Mouse (Mus musculus) midbrain, embryonic 15.5 days (tissue): ENCODE data around the gene Dcaf15. TPM values are rescaled to one million over a fixed set of nuclear protein-coding genes. Genes with fewer than 3 reads are reported as not detected.

Source experiments
- ATAC-seq: fragments of 200-750 bp; cut with Nextera tagmentation; replicated peaks from 2 replicates; pipeline ENCODE4 v1.8.0; 2017; ENCODE audit warnings: moderate TSS enrichment
- H3K27ac ChIP-seq: fragments of 300-500 bp; sonication (generic); 2 replicates; pipeline ENCODE4 v1.5.1; 2015; ENCODE audit warnings: mild to moderate bottlenecking, inconsistent platforms
- H3K27me3 ChIP-seq: fragments of 300-500 bp; sonication (generic); replicated peaks from 2 replicates; pipeline ENCODE4 v1.6.1; 2015; ENCODE audit warnings: inconsistent platforms
- H3K36me3 ChIP-seq: fragments of 300-500 bp; sonication (generic); replicated peaks from 2 replicates; pipeline ENCODE4 v1.6.1; 2015; ENCODE audit warnings: inconsistent platforms
- H3K4me1 ChIP-seq: fragments of 300-500 bp; sonication (generic); 2 replicates; pipeline ENCODE4 v1.6.1; 2015; ENCODE audit warnings: inconsistent platforms
- H3K4me2 ChIP-seq: fragments of 300-500 bp; sonication (generic); 2 replicates; pipeline ENCODE4 v1.6.1; 2015; ENCODE audit warnings: inconsistent platforms, mild to moderate bottlenecking, moderate library complexity
- H3K4me3 ChIP-seq: fragments of 300-500 bp; sonication (generic); 2 replicates; pipeline ENCODE4 v1.5.1; 2015; ENCODE audit warnings: mild to moderate bottlenecking, inconsistent platforms
- H3K9ac ChIP-seq: fragments of 300-500 bp; sonication (generic); 2 replicates; pipeline ENCODE4 v1.6.1; 2015; ENCODE audit warnings: mild to moderate bottlenecking, inconsistent platforms
- H3K9me3 ChIP-seq: fragments of 300-500 bp; sonication (generic); 2 replicates; pipeline ENCODE4 v1.6.1; 2016; ENCODE audit warnings: inconsistent platforms
- WGBS: fragments of 180-500 bp; shearing (Covaris S2); methylation state at CpG from one replicate; pipeline ENCODE4 v1.1.7; 2015; ENCODE audit warnings: mixed read lengths; 5-methylcytosine and 5-hydroxymethylcytosine counted together
- microRNA counts: library from miRNA; unstranded; fragments of <30 nt; microRNA quantifications from one replicate; lab custom pipeline; 2016
- microRNA-seq: library from miRNA; unstranded; fragments of <30 nt; microRNA quantifications from one replicate; pipeline ENCODE4, GENCODE M21; 2016
- polyA plus RNA-seq: library from polyadenylated mRNA; unstranded; fragments of >200 nt; fragmentation: Nextera tagmentation; extraction: Ambion mirVana; gene quantifications from 2 replicates; pipeline ENCODE4 v1.2.1, GENCODE M21; 2015

Dcaf15 gene
- polyA plus RNA-seq, 1 experiment from 2014 or later = 26.3 TPM

DNA sequence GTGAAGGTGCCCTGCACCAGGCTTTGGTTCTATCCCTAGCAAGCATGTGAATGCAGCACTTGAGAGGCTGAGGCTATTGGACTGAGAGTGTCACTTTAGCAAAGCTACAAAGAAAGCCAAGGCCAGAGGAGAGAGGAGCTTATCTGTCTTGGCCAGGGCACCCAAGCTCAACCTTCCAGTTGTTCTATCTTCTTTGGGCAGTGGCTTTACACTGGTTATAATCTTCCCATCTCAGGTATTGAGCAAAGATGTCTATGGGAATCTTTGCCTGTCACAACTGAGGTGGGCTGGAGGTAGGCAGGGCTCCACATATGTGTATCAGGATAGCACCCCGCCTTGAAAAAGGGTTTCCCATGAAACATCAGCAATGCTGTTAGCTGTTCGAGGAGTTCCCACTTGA lies 44.3 kb downstream of the Dcaf15 start:
- Histone ChIP-seq H3K27me3 (no peaks in the 10 kb centered on the region), H3K4me1 (no peaks in the 10 kb centered on the region), H3K4me3 (no peak overlapping the region), H3K9me3 (no peaks in the 10 kb centered on the region), H3K9ac (no peak overlapping the region), H3K27ac (no peak overlapping the region), H3K4me2 (no peak overlapping the region), H3K36me3 (no peaks in the 10 kb centered on the region)
- 81% methylated on average over 2 of the region's 2 CpGs for WGBS
- ATAC-seq = no peak

DNA sequence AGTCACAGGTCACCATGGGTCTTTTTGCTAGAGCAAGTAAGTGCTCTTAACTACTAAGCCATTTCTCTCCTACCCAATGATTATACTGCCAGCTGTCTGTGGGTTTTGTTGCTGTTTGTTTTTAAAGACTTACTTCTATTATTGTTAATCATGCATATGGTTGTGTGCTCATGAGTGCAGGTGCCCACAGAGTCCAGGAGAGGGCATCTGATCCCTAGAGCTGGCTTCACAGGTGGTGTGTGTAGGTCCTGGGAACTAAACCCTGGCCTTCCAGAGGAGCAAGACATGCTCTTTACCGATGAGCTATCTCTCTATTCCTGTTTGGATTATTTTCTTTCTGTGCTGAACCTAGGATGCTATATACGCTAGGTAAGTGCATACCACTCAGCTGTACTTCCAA lies 45.3 kb downstream of the Dcaf15 start:
- no peaks in the 10 kb centered on the region for H3K4me1 ChIP-seq
- no peaks in the 10 kb centered on the region for H3K36me3 ChIP-seq
- no peak overlapping the region for H3K4me2 ChIP-seq
- ATAC-seq = no peak
- H3K27me3 ChIP-seq = no peaks in the 10 kb centered on the region
- H3K9ac ChIP-seq = no peak overlapping the region
- WGBS = 89% methylated on average over 2 of the region's 2 CpGs
- no peak overlapping the region for H3K27ac ChIP-seq
- H3K4me3 ChIP-seq = no peak overlapping the region
- no peaks in the 10 kb centered on the region for H3K9me3 ChIP-seq

DNA sequence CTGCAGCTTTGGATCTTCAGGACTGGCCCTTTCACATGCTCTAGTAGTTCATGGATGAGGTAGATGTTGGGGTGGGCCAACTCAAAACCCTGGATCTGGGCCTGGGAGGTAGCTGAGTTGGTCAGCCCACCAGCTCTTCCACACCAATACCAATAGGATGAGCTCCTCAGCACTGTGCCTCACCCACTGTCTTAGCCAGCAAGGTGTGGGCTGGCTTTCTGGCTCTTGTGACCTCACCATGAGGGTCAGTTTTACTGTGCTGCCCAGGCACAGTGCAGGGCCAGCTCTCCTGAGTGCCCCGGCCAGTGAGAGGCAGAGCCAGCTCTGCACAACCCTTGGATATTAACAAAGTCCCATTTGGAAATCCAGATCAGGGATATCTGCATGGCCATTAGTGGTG lies 46.7 kb downstream of the Dcaf15 start:
- Histone ChIP-seq H3K4me3 (no peak overlapping the region), H3K9me3 (no peaks in the 10 kb centered on the region), H3K4me2 (no peak overlapping the region), H3K36me3 (no peaks in the 10 kb centered on the region), H3K9ac (no peak overlapping the region), H3K27ac (no peak overlapping the region), H3K27me3 (no peaks in the 10 kb centered on the region), H3K4me1 (no peaks in the 10 kb centered on the region)
- 97% methylated on average over 1 of the region's 1 CpGs for WGBS
- no peak for ATAC-seq

DNA sequence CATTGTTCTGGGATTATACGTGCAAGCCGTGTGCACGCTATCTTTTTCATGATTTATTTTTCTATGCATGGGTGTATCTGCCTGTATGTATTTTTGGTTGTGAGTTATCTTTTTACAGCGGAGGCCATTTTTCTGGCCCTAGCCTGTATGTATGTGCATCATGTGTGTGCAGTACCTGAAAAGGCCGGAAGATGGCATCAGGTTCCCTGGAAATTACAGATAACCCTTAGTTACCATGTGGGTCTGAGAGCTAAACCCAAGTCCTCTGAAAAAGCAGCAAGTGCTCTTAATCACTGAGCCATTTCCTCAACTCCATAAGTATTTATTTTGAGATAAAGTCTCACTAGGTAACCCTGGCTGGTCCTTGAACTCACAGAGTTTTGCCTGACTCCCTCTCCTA lies 51.3 kb downstream of the Dcaf15 start:
- H3K27ac ChIP-seq = no peak overlapping the region
- H3K4me3 ChIP-seq = no peak overlapping the region
- H3K9ac ChIP-seq = no peak overlapping the region
- no peaks in the 10 kb centered on the region for H3K36me3 ChIP-seq
- 92% methylated on average over 5 of the region's 5 CpGs for WGBS
- H3K4me2 ChIP-seq = no peak overlapping the region
- H3K27me3 ChIP-seq = no peaks in the 10 kb centered on the region
- ATAC-seq = no peak
- no peaks in the 10 kb centered on the region for H3K4me1 ChIP-seq
- no peaks in the 10 kb centered on the region for H3K9me3 ChIP-seq

DNA sequence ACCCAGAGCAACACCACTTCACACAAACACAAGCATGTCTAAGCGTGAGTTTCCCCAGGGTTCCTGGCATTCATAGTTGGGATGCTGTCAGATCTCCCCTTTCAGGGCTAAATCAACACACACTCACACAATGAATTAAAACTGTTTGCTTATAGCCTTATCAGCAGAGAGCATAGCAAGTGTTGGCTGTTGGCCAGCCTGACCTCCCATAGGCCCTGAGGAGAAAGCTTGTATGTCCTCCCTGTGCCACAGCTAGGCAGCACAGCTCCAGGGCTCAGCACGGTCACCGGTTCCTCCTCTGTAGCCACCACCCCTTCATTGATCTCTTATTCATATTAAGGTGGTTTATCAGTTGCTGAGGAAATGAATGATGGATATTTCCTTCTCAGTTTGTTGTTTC lies 51.8 kb downstream of the Dcaf15 start:
- Histone ChIP-seq H3K9me3 (no peaks in the 10 kb centered on the region), H3K9ac (no peak overlapping the region), H3K36me3 (no peaks in the 10 kb centered on the region), H3K4me2 (no peak overlapping the region), H3K4me3 (no peak overlapping the region), H3K27me3 (no peaks in the 10 kb centered on the region), H3K4me1 (no peaks in the 10 kb centered on the region), H3K27ac (no peak overlapping the region)
- ATAC-seq = no peak
- 68% methylated on average over 3 of the region's 3 CpGs for WGBS

DNA sequence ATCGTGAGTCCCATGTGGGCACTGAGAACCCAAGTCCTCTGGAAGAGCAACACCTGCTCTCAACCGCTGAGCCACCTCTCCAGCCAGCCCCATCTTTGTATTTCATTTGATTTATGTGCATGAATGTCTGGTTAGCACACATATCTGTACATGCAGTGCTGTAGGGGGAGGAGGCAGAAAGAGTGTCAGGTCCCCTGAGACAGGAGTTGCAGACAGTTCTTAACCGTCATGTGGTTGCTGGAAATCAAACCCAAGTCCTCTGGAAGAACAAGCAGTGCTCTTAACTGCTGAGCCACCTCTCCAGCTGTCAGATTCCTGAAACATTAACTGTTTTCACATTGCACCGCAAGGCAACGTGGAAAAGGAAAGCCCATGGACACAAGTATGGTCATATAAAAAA lies 56.4 kb downstream of the Dcaf15 start:
- Histone ChIP-seq H3K36me3 (no peaks in the 10 kb centered on the region), H3K27ac (no peak overlapping the region), H3K4me1 (peaks cover 3% of the 10 kb centered on the region; the same call in 1 of the 2 replicates), H3K4me2 (no peak overlapping the region), H3K9me3 (no peaks in the 10 kb centered on the region), H3K4me3 (no peak overlapping the region), H3K27me3 (peaks cover 24% of the 10 kb centered on the region), H3K9ac (no peak overlapping the region)
- 81% methylated on average over 5 of the region's 5 CpGs for WGBS
- no peak for ATAC-seq

MicroRNAs within 50 kb of the gene (microRNA counts, 519-probe panel; counts per million panel counts)
- microRNA mmu-miR-709 (lab: Ali Mortazavi, UCI) = 2,230 counts per million, percentile 29 among the panel's probes with 10 or more counts

Small RNAs within 50 kb of the gene (microRNA-seq; reads per million reads assigned to microRNA genes)
- gene Mir709 = not detected

Other genes with a start within 250 kb of the Dcaf15 start
- gene Adgrl1, start 204.7 kb downstream of the Dcaf15 start, polyA plus RNA-seq = 67.2 and 68.0 TPM in 2 replicates
- 0.93 and 1.00 TPM in 2 replicates for gene Gm10644, start 149.6 kb downstream of the Dcaf15 start, polyA plus RNA-seq
- 8.0 and 10.9 TPM in 2 replicates for gene Asf1b, start 149.3 kb downstream of the Dcaf15 start, polyA plus RNA-seq
- 228 and 238 TPM in 2 replicates for gene Prkaca, start 131.8 kb downstream of the Dcaf15 start, polyA plus RNA-seq
- 7.1 and 7.2 TPM in 2 replicates for gene Samd1, start 107.1 kb downstream of the Dcaf15 start, polyA plus RNA-seq
- gene 1700067K01Rik, start 103.3 kb downstream of the Dcaf15 start, polyA plus RNA-seq = 0.66 and 1.0 TPM in 2 replicates
- 0.26 and 0.39 TPM in 2 replicates for gene 2210011C24Rik, start 92.6 kb downstream of the Dcaf15 start, polyA plus RNA-seq
- 2.6 and 2.8 TPM in 2 replicates for gene Palm3, start 83.3 kb downstream of the Dcaf15 start, polyA plus RNA-seq
- gene Il27ra, start 62.2 kb downstream of the Dcaf15 start, polyA plus RNA-seq = 0.58 and 0.68 TPM in 2 replicates
- 0.48 and 1.3 TPM in 2 replicates for gene Rln3, start 59.8 kb downstream of the Dcaf15 start, polyA plus RNA-seq
- gene Gm10643, start 39.6 kb downstream of the Dcaf15 start, polyA plus RNA-seq = 1.0 and 1.4 TPM in 2 replicates
- gene Rfx1, start 37.9 kb downstream of the Dcaf15 start, polyA plus RNA-seq = 12.4 and 14.0 TPM in 2 replicates
- gene Podnl1, start 21.2 kb upstream of the Dcaf15 start, polyA plus RNA-seq = 0.68 and 0.73 TPM in 2 replicates
- gene Cc2d1a, start 43.2 kb upstream of the Dcaf15 start, polyA plus RNA-seq = 52.5 and 53.3 TPM in 2 replicates
- 2.5 and 2.9 TPM in 2 replicates for gene 4930432K21Rik, start 43.3 kb upstream of the Dcaf15 start, polyA plus RNA-seq
- 8.1 and 8.5 TPM in 2 replicates for gene Nanos3, start 80.4 kb upstream of the Dcaf15 start, polyA plus RNA-seq
- gene Zswim4, start 132.3 kb upstream of the Dcaf15 start, polyA plus RNA-seq = 33.2 and 33.3 TPM in 2 replicates
- gene D8Ertd738e, start 145.0 kb upstream of the Dcaf15 start, polyA plus RNA-seq = 225 and 244 TPM in 2 replicates
- gene Mri1, start 152.6 kb upstream of the Dcaf15 start, polyA plus RNA-seq = 49.4 and 50.9 TPM in 2 replicates
- 22.8 and 26.6 TPM in 2 replicates for gene Ccdc130, start 165.6 kb upstream of the Dcaf15 start, polyA plus RNA-seq